Mouse (Mus musculus): ENCODE results near the gene Sgip1.

GRCm38 (mm10) chr4:102913176-102913575 is 172.1 kb downstream of the Sgip1 start:
- TF ChIP-seq CTCF (IDR thresholded peaks at IDR 0.05; ENCODE audit: insufficient read depth, low read depth, low read length) (no peak), POLR2A (IDR thresholded peaks at IDR 0.05; ENCODE audit: insufficient read depth, low read depth, low read length) (no peak)
